Mouse (Mus musculus) embryonic fibroblast, embryonic 13.5 days (primary cell): ENCODE measurements at regions not wholly inside any gene's neighbourhood (a gene's known extent, or its start where the extent isn't known, plus 50 kb on each side); places are given as distances from the start of the nearest gene placed in this dataset.

Experiments
- CTCF ChIP-seq: IDR thresholded peaks from 2 replicates; pipeline ENCODE4 v1.5.1; 2011; ENCODE audit warnings: mild to moderate bottlenecking, control low read depth, low read length, moderate library complexity, borderline replicate concordance; ENCODE audit not compliant: insufficient read depth
- POLR2A ChIP-seq: IDR thresholded peaks from 2 replicates; pipeline ENCODE4 v1.6.1; 2011; ENCODE audit warnings: low read depth, mild to moderate bottlenecking, control low read depth, low read length, moderate library complexity

DNA sequence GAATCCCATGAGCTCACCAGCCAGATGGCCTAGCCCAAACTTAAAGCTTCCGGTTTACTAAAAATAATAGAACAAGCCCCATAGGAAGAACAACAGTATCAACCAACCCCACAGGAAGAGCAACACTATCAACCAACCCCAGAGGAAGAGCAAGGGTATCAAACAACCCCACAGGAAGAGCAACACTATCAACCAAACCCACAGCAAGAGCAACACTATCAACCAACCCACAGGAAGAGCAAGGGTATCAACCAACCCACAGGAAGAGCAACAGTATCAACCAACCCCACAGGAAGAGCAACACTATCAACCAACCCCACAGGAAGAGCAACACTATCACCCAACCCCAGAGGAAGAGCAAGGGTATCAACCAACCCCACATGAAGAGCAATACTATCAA, 59.0 kb upstream of the 1700016C15Rik start:
- no peak for TF ChIP-seq CTCF
- TF ChIP-seq POLR2A, result no peak
